Mouse (Mus musculus) small intestine, adult 2 months (tissue): ENCODE data around the gene Coil.

Experiments used
- CTCF ChIP-seq: fragments of 200-500 bp; IDR thresholded peaks from 2 replicates; pipeline ENCODE4 v1.5.1; 2012; ENCODE audit warnings: low read depth, mild to moderate bottlenecking, control low read depth, inconsistent platforms, low read length, moderate library complexity, mixed read lengths; ENCODE audit not compliant: insufficient replicate concordance, insufficient read length; ENCODE audit errors: extremely low read depth
- POLR2A ChIP-seq: fragments of 200-500 bp; IDR thresholded peaks from 2 replicates; pipeline ENCODE4 v1.6.1; 2012; ENCODE audit warnings: low read depth, mild to moderate bottlenecking, control low read depth, inconsistent platforms, low read length, moderate library complexity

DNA sequence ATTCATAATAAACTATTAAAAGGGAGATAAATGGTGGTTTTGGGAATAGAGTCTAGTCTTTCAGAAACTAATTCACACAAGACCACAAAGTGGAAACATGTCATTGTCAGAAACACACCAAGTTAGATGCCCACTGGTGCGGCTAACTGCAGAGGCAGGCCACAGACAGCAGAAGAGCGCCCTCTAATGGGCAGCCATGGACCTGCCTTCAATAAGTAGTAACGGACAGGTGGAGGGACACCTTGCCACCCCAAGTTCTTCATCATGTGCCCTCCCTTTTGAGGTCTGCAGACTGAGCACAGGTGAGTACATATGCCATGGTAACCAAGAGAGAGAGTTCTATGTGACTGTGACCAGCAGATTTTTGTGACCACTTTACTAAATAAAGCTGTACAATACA lies 69.3 kb downstream of the Coil start:
- TF ChIP-seq CTCF (peak; percentile 96), POLR2A (no peak)
